9 mouse cellular contexts compared by ENCODE assay signal in the genomic region with DNA sequence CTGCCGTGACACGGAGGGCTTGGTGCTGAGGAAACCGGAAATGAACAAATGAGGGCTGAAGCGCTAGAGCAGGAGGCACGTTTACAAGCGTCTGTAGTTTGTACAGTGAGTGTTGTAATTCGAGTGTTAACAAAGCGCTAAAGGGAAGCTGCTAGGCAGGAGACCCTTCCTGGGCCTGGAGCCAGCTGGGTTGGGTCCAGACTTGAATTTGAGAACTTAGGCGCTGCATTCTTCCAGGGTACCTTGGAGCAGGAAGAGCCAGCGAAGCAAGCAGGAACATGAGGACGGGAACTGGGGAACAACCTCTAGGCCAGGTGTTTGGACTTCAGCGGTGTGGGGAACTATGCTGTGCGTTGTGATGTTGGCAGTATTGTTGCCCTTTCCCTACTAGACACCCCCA. TPM values are rescaled to one million over a fixed set of nuclear protein-coding genes. Genes with fewer than 3 reads are reported as not detected.
A peak's percentile ranks its signal among the peaks of the same experiment; 100 is the strongest.
DNase-seq lines count a peak whose midpoint lies in the region; ATAC-seq and TF ChIP-seq lines count a peak whose summit lies in the region.
"Had no signal": no experiment of that assay in that cellular context is flagged by ENCODE, and none has a peak within 500 bp of the region (broad histone marks: within the 10 kb centered on the region; RNA-seq: fewer than 3 reads in every experiment).

No protein-coding gene starts in this region.

- ATAC-seq in forebrain, embryonic 15.5 days (replicated peaks), result peak; percentile 69; the same call in 1 of the 2 replicates
- ATAC-seq in kidney, postnatal 0 days (replicated peaks; ENCODE audit: low FRiP score, low read depth), result peak; percentile 40; the same call in 1 of the 2 replicates
- peak; percentile 47 for ATAC-seq in neural tube, embryonic 15.5 days (ENCODE audit: low FRiP score)

- peaks cover 0 to 6% of the 10 kb centered on the region in 2 experiments; a peak in 2 of 4 replicates for H3K27me3 ChIP-seq in MEL (ENCODE audit: control insufficient read depth in 1 of 2, insufficient read depth in 2 of 2, low read length in 2 of 2)
- H3K27me3 ChIP-seq in forebrain, embryonic 15.5 days, result no peaks in the 10 kb centered on the region
- H3K27me3 ChIP-seq in kidney, postnatal 0 days (ENCODE audit: insufficient read depth, low read length), result no peaks in the 10 kb centered on the region
- H3K27me3 ChIP-seq in neural tube, embryonic 15.5 days (replicated peaks), result no peaks in the 10 kb centered on the region

- no peaks in the 10 kb centered on the region for H3K4me1 ChIP-seq in MEL (ENCODE audit: control insufficient read depth in 1 of 2, insufficient read depth in 2 of 2, low read length in 2 of 2)
- peaks cover 11% of the 10 kb centered on the region for H3K4me1 ChIP-seq in forebrain, embryonic 15.5 days
- 0 out of 2 replicates have a peak, but pooled peaks cover 5% of the 10 kb centered on the region for H3K4me1 ChIP-seq in kidney, postnatal 0 days (replicated peaks; ENCODE audit: insufficient read depth, low read length)
- H3K4me1 ChIP-seq in neural tube, embryonic 15.5 days, result peaks cover 12% of the 10 kb centered on the region

- TF ChIP-seq CTCF in gastrocnemius, adult 2 months (IDR thresholded peaks at IDR 0.05), result no peak
- no peak for TF ChIP-seq CTCF in MEL (IDR thresholded peaks at IDR 0.05 in 2 of 3, conservative IDR thresholded peaks at IDR 0.05 in 1 of 3; ENCODE audit: control insufficient read depth in 1 of 3, insufficient read depth in 1 of 3, low read depth in 2 of 3, low read length in 3 of 3, poor library complexity in 1 of 3, severe bottlenecking in 1 of 3)
- TF ChIP-seq CTCF in kidney, postnatal 0 days (IDR thresholded peaks at IDR 0.05; ENCODE audit: low read depth), result no peak

- peak overlapping the region; percentile 30 for H3K4me2 ChIP-seq in forebrain, embryonic 15.5 days (replicated peaks)
- H3K4me2 ChIP-seq in kidney, postnatal 0 days (ENCODE audit: low read length), result peak overlapping the region; percentile 4; the same call in 1 of the 2 replicates
- peak overlapping the region; percentile 39 for H3K4me2 ChIP-seq in neural tube, embryonic 15.5 days

- peak overlapping the region; percentile 34; the same call in 1 of the 2 replicates for H3K4me3 ChIP-seq in gastrocnemius, adult 2 months
- H3K4me3 ChIP-seq in MEL (ENCODE audit: control insufficient read depth in 1 of 2, insufficient read depth in 1 of 2, low read depth in 2 of 2, low read length in 2 of 2), result no peak overlapping the region
- no peak overlapping the region for H3K4me3 ChIP-seq in forebrain, embryonic 15.5 days
- H3K4me3 ChIP-seq in kidney, postnatal 0 days (replicated peaks; ENCODE audit: low read depth, low read length), result no peak overlapping the region
- no peak overlapping the region for H3K4me3 ChIP-seq in neural tube, embryonic 15.5 days (replicated peaks)
- H3K4me3 ChIP-seq: heart, adult 2 months had no signal

- intact Hi-C loops in gastrocnemius, adult 2 months (cut with DNase I), result no loop called here

- TF ChIP-seq RAD21 in MEL (IDR thresholded peaks at IDR 0.05; ENCODE audit: low read depth, low read length), result no peak

- no peak overlapping the region for H3K27ac ChIP-seq in gastrocnemius, adult 2 months
- H3K27ac ChIP-seq in MEL (ENCODE audit: control insufficient read depth, low read depth, low read length), result no peak overlapping the region
- no peak overlapping the region for H3K27ac ChIP-seq in forebrain, embryonic 15.5 days (replicated peaks)
- no peak overlapping the region for H3K27ac ChIP-seq in kidney, postnatal 0 days
- H3K27ac ChIP-seq in neural tube, embryonic 15.5 days (replicated peaks), result 0 out of 2 replicates have a peak overlapping the region, but pooled peaks have one; percentile 23
- H3K27ac ChIP-seq: heart, adult 2 months had no signal

- no peaks in the 10 kb centered on the region for H3K36me3 ChIP-seq in MEL (ENCODE audit: control insufficient read depth in 1 of 2, insufficient read depth in 2 of 2, low read length in 2 of 2)
- no peaks in the 10 kb centered on the region for H3K36me3 ChIP-seq in forebrain, embryonic 15.5 days
- H3K36me3 ChIP-seq in kidney, postnatal 0 days (ENCODE audit: insufficient read depth, low read length), result no peaks in the 10 kb centered on the region
- H3K36me3 ChIP-seq in neural tube, embryonic 15.5 days, result no peaks in the 10 kb centered on the region

- DNase-seq in gastrocnemius, adult 2 months, result peak; percentile 32
- DNase-seq in gastrocnemius, adult 18-20 months (ENCODE audit: low spot score), result no peak
- DNase-seq in MEL (ENCODE audit: low read depth, low spot score), result peak; percentile 7
- DNase-seq in kidney, postnatal 0 days (ENCODE audit: low spot score), result peak; percentile 61
- no peak for DNase-seq in embryo, embryonic 10 days (ENCODE audit: low spot score)
- DNase-seq in retina, postnatal 1 day, result no peak

- no peak overlapping the region for H3K9ac ChIP-seq in MEL (ENCODE audit: control insufficient read depth, low read depth, low read length, poor library complexity, severe bottlenecking)
- H3K9ac ChIP-seq in forebrain, embryonic 15.5 days (replicated peaks), result no peak overlapping the region
- H3K9ac ChIP-seq in kidney, postnatal 0 days (ENCODE audit: low read depth, low read length), result no peak overlapping the region
- H3K9ac ChIP-seq in neural tube, embryonic 15.5 days (replicated peaks), result no peak overlapping the region

- no peaks in the 10 kb centered on the region for H3K9me3 ChIP-seq in MEL (replicated peaks; ENCODE audit: insufficient read depth, low read length)
- no peaks in the 10 kb centered on the region for H3K9me3 ChIP-seq in forebrain, embryonic 15.5 days
- no peaks in the 10 kb centered on the region for H3K9me3 ChIP-seq in kidney, postnatal 0 days (replicated peaks; ENCODE audit: low read length)
- H3K9me3 ChIP-seq in neural tube, embryonic 15.5 days (replicated peaks), result no peaks in the 10 kb centered on the region

- H3K79me2 ChIP-seq in MEL (ENCODE audit: control insufficient read depth, insufficient read depth, low read length, poor library complexity), result no peaks in the 10 kb centered on the region

- TF ChIP-seq EP300 in MEL (IDR thresholded peaks at IDR 0.05; ENCODE audit: low read depth in 1 of 2, low read length in 2 of 2), result no peak

- 25% methylated on average over 13 of the region's 13 CpGs for WGBS in forebrain, embryonic 15.5 days
- WGBS in kidney, postnatal 0 days, result 24% methylated on average over 13 of the region's 13 CpGs
- WGBS in neural tube, embryonic 15.5 days, result 51% methylated on average over 13 of the region's 13 CpGs

- TF ChIP-seq POLR2A in MEL (IDR thresholded peaks at IDR 0.05; ENCODE audit: control insufficient read depth in 1 of 2, insufficient read depth in 1 of 2, low read depth in 1 of 2, low read length in 2 of 2, poor library complexity in 1 of 2), result no peak

TF ChIP-seq in MEL, 35 proteins besides CTCF, POLR2A, EP300 and RAD21:
- TF ChIP-seq NELFE (IDR thresholded peaks at IDR 0.05; ENCODE audit: low read depth, low read length) (no peak), SMC3 (IDR thresholded peaks at IDR 0.05; ENCODE audit: low read depth, low read length) (no peak), MYB (IDR thresholded peaks at IDR 0.05; ENCODE audit: low read depth, low read length) (no peak), ZNF384 (IDR thresholded peaks at IDR 0.05; ENCODE audit: low read depth, low read length) (no peak), BHLHE40 (IDR thresholded peaks at IDR 0.05; ENCODE audit: borderline replicate concordance, low read depth, low read length) (no peak), MAFK (IDR thresholded peaks at IDR 0.05; ENCODE audit: borderline replicate concordance, low read depth, low read length) (no peak), CHD1 (IDR thresholded peaks at IDR 0.05; ENCODE audit: low read depth, low read length) (no peak), ZC3H11A (IDR thresholded peaks at IDR 0.05; ENCODE audit: low read depth, low read length) (no peak), JUND (IDR thresholded peaks at IDR 0.05; ENCODE audit: low read depth, low read length) (no peak), USF1 (IDR thresholded peaks at IDR 0.05; ENCODE audit: low read depth, low read length) (no peak), UBTF (IDR thresholded peaks at IDR 0.05; ENCODE audit: borderline replicate concordance, insufficient read depth, low read depth, low read length) (no peak), ZMIZ1 (IDR thresholded peaks at IDR 0.05; ENCODE audit: low read depth, low read length) (no peak)

RNA-seq across cellular contexts. Expression of gene Knop1, which starts 46.9 kb away (rescaled TPM):
- total RNA-seq in gastrocnemius, adult 2 months (2021), result 10 to 100 TPM; 24.5 to 27.3 TPM
- total RNA-seq in gastrocnemius, adult 18-20 months (2021), result 10 to 100 TPM; 25.3 to 25.8 TPM
- 40.3 and 46.8 TPM in 2 replicates for total RNA-seq in MEL (2012; rRNA removed)
- 10 to 100 TPM in 1 of 2 experiments, not detected in 1; 66.9 TPM for polyA plus RNA-seq in MEL (2012; ENCODE audit: insufficient read depth in 1 of 2, insufficient read length in 2 of 2, low read depth in 1 of 2, low replicate concordance in 2 of 2, missing spikeins in 1 of 2)
- 82.9 and 92.4 TPM in 2 replicates for polyA plus RNA-seq in forebrain, embryonic 15.5 days (2015; fragmentation: Nextera tagmentation; extraction: Ambion mirVana)
- 101 TPM in 2 replicates for polyA plus RNA-seq in kidney, postnatal 0 days (2015; fragmentation: Nextera tagmentation; extraction: Ambion mirVana)
- 65.8 and 71.6 TPM in 2 replicates for polyA plus RNA-seq in neural tube, embryonic 15.5 days (2015; fragmentation: Nextera tagmentation; extraction: Ambion mirVana)

RNA-seq across cellular contexts. Expression of gene Iqck, which starts 47.4 kb away (rescaled TPM):
- total RNA-seq in gastrocnemius, adult 2 months (2021), result under 1 TPM; 0.22 to 0.23 TPM
- total RNA-seq in gastrocnemius, adult 18-20 months (2021), result under 1 TPM; 0.14 to 0.24 TPM
- total RNA-seq in MEL (2012; rRNA removed), result 0.20 and 0.39 TPM in 2 replicates
- polyA plus RNA-seq in MEL (2012; ENCODE audit: insufficient read depth in 1 of 2, insufficient read length in 2 of 2, low read depth in 1 of 2, low replicate concordance in 2 of 2, missing spikeins in 1 of 2), result under 1 TPM in 1 of 2 experiments, not detected in 1; 0.40 TPM
- 2.7 and 3.4 TPM in 2 replicates for polyA plus RNA-seq in forebrain, embryonic 15.5 days (2015; fragmentation: Nextera tagmentation; extraction: Ambion mirVana)
- polyA plus RNA-seq in kidney, postnatal 0 days (2015; fragmentation: Nextera tagmentation; extraction: Ambion mirVana), result 2.5 and 2.9 TPM in 2 replicates
- 3.5 and 4.4 TPM in 2 replicates for polyA plus RNA-seq in neural tube, embryonic 15.5 days (2015; fragmentation: Nextera tagmentation; extraction: Ambion mirVana)

Comparison
In these comparisons a context has a peak if more than half of its experiments do, and no peak if none do; other contexts are left out.
1. DNase-seq: peak in gastrocnemius, adult 2 months (single experiment), MEL (single experiment) and kidney, postnatal 0 days (single experiment); none in gastrocnemius, adult 18-20 months (single experiment), embryo, embryonic 10 days (single experiment) and retina, postnatal 1 day (single experiment).
2. Peak in every context shown above with its lines, with median percentiles within 50 percentile points of each other: ATAC-seq and H3K4me2 ChIP-seq.